Mouse (Mus musculus) neural tube, embryonic 14.5 days (tissue): ENCODE measurements around the gene Hmga1. TPM values are rescaled to one million over a fixed set of nuclear protein-coding genes. Genes with fewer than 3 reads are reported as not detected.

Source experiments
- ATAC-seq: fragments of 200-750 bp; cut with Nextera tagmentation; 2 replicates; pipeline ENCODE4 v1.8.0; 2017; ENCODE audit warnings: low read depth, mild to moderate bottlenecking, moderate TSS enrichment, moderate library complexity
- H3K27ac ChIP-seq: fragments of 300-500 bp; sonication (generic); 2 replicates; pipeline ENCODE4 v1.5.1; 2014; ENCODE audit warnings: low read depth, mild to moderate bottlenecking, control low read depth, low read length, moderate library complexity, mixed read lengths
- H3K27me3 ChIP-seq: fragments of 300-500 bp; sonication (generic); 2 replicates; pipeline ENCODE4 v1.6.1; 2014; ENCODE audit warnings: low read length; ENCODE audit not compliant: control insufficient read depth, insufficient read depth
- H3K36me3 ChIP-seq: fragments of 300-500 bp; sonication (generic); 2 replicates; pipeline ENCODE4 v1.6.1; 2014; ENCODE audit warnings: low read length, mixed read lengths; ENCODE audit not compliant: control insufficient read depth, insufficient read depth
- H3K4me1 ChIP-seq: fragments of 300-500 bp; sonication (generic); 2 replicates; pipeline ENCODE4 v1.6.1; 2014; ENCODE audit warnings: low read length; ENCODE audit not compliant: control insufficient read depth, insufficient read depth
- H3K4me2 ChIP-seq: fragments of 300-500 bp; sonication (generic); 2 replicates; pipeline ENCODE4 v1.6.1; 2014; ENCODE audit warnings: mild to moderate bottlenecking, low read depth, low read length, control low read depth
- H3K4me3 ChIP-seq: fragments of 300-500 bp; sonication (generic); 2 replicates; pipeline ENCODE4 v1.5.1; 2014; ENCODE audit warnings: low read depth, low read length, control low read depth, mixed read lengths
- H3K9ac ChIP-seq: fragments of 300-500 bp; sonication (generic); replicated peaks from 2 replicates; pipeline ENCODE4 v1.6.1; 2014; ENCODE audit warnings: low read depth, mild to moderate bottlenecking, control low read depth, low read length, mixed read lengths
- H3K9me3 ChIP-seq: fragments of 300-500 bp; sonication (generic); 2 replicates; pipeline ENCODE4 v1.6.1; 2016; ENCODE audit warnings: low read length; ENCODE audit not compliant: control insufficient read depth
- WGBS: fragments of 180-500 bp; shearing (Covaris S2); extraction: QIAGEN DNeasy Blood & Tissue Kit; methylation state at CpG from one replicate; pipeline ENCODE4 v1.1.7; 2014; 5-methylcytosine and 5-hydroxymethylcytosine counted together
- polyA plus RNA-seq: library from polyadenylated mRNA; unstranded; fragments of >200 nt; fragmentation: Nextera tagmentation; extraction: Ambion mirVana; gene quantifications from 2 replicates; pipeline ENCODE4 v1.2.1, GENCODE M21; 2014

Hmga1 gene
- polyA plus RNA-seq, 1 experiment from 2014 or later = 141 TPM

GRCm38 (mm10) chr17:27574470-27575115 lies 18.3 kb downstream of the Hmga1 start:
- H3K36me3 ChIP-seq = peaks cover 11% of the 10 kb centered on the region
- no peaks in the 10 kb centered on the region for H3K4me1 ChIP-seq
- WGBS = 89% methylated on average over 15 of the region's 16 CpGs
- H3K27me3 ChIP-seq = no peaks in the 10 kb centered on the region
- no peak overlapping the region for H3K9ac ChIP-seq
- no peak overlapping the region for H3K4me3 ChIP-seq
- ATAC-seq = no peak
- no peak overlapping the region for H3K27ac ChIP-seq
- H3K9me3 ChIP-seq = no peaks in the 10 kb centered on the region
- no peak overlapping the region for H3K4me2 ChIP-seq

- no peak overlapping the region for H3K4me2 ChIP-seq
- H3K4me1 ChIP-seq = no peaks in the 10 kb centered on the region
- no peak overlapping the region for H3K9ac ChIP-seq
- 0 out of 2 replicates have a peak, but pooled peaks have one; percentile 26 for ATAC-seq
- no peak overlapping the region for H3K4me3 ChIP-seq
- H3K27me3 ChIP-seq = no peaks in the 10 kb centered on the region
- H3K36me3 ChIP-seq = peaks cover 13% of the 10 kb centered on the region
- 50% methylated on average over 9 of the region's 10 CpGs for WGBS
- H3K9me3 ChIP-seq = no peaks in the 10 kb centered on the region
- H3K27ac ChIP-seq = no peak overlapping the region; the same call in 1 of the 2 replicates
These were observed 18.9 kb downstream of the Hmga1 start for GRCm38 (mm10) chr17:27575116-27575776.

- Histone ChIP-seq H3K4me2 (no peak overlapping the region), H3K4me3 (no peak overlapping the region), H3K9ac (no peak overlapping the region), H3K27ac (no peak overlapping the region), H3K27me3 (no peaks in the 10 kb centered on the region), H3K36me3 (peaks cover 21% of the 10 kb centered on the region), H3K4me1 (no peaks in the 10 kb centered on the region), H3K9me3 (no peaks in the 10 kb centered on the region)
- 84% methylated on average over 7 of the region's 7 CpGs for WGBS
- no peak for ATAC-seq
These were observed 19.8 kb downstream of the Hmga1 start for GRCm38 (mm10) chr17:27576056-27576455.

- Histone ChIP-seq H3K36me3 (peaks cover 32% of the 10 kb centered on the region), H3K27me3 (no peaks in the 10 kb centered on the region), H3K4me1 (no peaks in the 10 kb centered on the region), H3K9me3 (no peaks in the 10 kb centered on the region), H3K4me2 (no peak overlapping the region), H3K9ac (no peak overlapping the region), H3K4me3 (no peak overlapping the region), H3K27ac (no peak overlapping the region)
- ATAC-seq = no peak
- 62% methylated on average over 6 of the region's 6 CpGs for WGBS
These were observed 21.2 kb downstream of the Hmga1 start for GRCm38 (mm10) chr17:27577468-27577867.

GRCm38 (mm10) chr17:27578487-27578886 lies 22.2 kb downstream of the Hmga1 start:
- WGBS = 89% methylated on average over 10 of the region's 10 CpGs
- Histone ChIP-seq H3K4me2 (no peak overlapping the region), H3K9ac (no peak overlapping the region), H3K36me3 (peaks cover 35% of the 10 kb centered on the region), H3K9me3 (no peaks in the 10 kb centered on the region), H3K4me1 (no peaks in the 10 kb centered on the region), H3K4me3 (no peak overlapping the region), H3K27ac (no peak overlapping the region), H3K27me3 (no peaks in the 10 kb centered on the region)
- no peak for ATAC-seq

GRCm38 (mm10) chr17:27579816-27580215 lies 23.5 kb downstream of the Hmga1 start:
- H3K4me3 ChIP-seq = no peak overlapping the region
- no peaks in the 10 kb centered on the region for H3K27me3 ChIP-seq
- 83% methylated on average over 8 of the region's 8 CpGs for WGBS
- H3K9ac ChIP-seq = no peak overlapping the region
- ATAC-seq = no peak
- no peak overlapping the region for H3K4me2 ChIP-seq
- no peaks in the 10 kb centered on the region for H3K4me1 ChIP-seq
- no peak overlapping the region for H3K27ac ChIP-seq
- no peaks in the 10 kb centered on the region for H3K9me3 ChIP-seq
- H3K36me3 ChIP-seq = peaks cover 31% of the 10 kb centered on the region

- no peaks in the 10 kb centered on the region for H3K9me3 ChIP-seq
- WGBS = 89% methylated on average over 20 of the region's 20 CpGs
- no peak overlapping the region for H3K27ac ChIP-seq
- no peak overlapping the region for H3K4me2 ChIP-seq
- H3K9ac ChIP-seq = no peak overlapping the region
- no peak for ATAC-seq
- H3K27me3 ChIP-seq = no peaks in the 10 kb centered on the region
- peaks cover 31% of the 10 kb centered on the region for H3K36me3 ChIP-seq
- no peak overlapping the region for H3K4me3 ChIP-seq
- H3K4me1 ChIP-seq = no peaks in the 10 kb centered on the region
These were observed 24.2 kb downstream of the Hmga1 start for GRCm38 (mm10) chr17:27580392-27581068.

GRCm38 (mm10) chr17:27583185-27583894 lies 27.0 kb downstream of the Hmga1 start:
- Histone ChIP-seq H3K9ac (no peak overlapping the region), H3K36me3 (peaks cover 23% of the 10 kb centered on the region)

More at GRCm38 (mm10) chr17:27583185-27583894, 27.0 kb downstream of the Hmga1 start:
- no peaks in the 10 kb centered on the region for H3K9me3 ChIP-seq
- no peak for ATAC-seq
- H3K4me1 ChIP-seq = peaks cover 4% of the 10 kb centered on the region; the same call in 1 of the 2 replicates
- 95% methylated on average over 13 of the region's 13 CpGs for whole genome bisulfite sequencing
- no peak overlapping the region for H3K4me2 ChIP-seq
- H3K27me3 ChIP-seq = no peaks in the 10 kb centered on the region
- no peak overlapping the region for H3K4me3 ChIP-seq
- H3K27ac ChIP-seq = no peak overlapping the region
